Mouse (Mus musculus) hindbrain, postnatal 0 days (tissue): ENCODE results near the gene Cabin1. TPM values are rescaled to one million over a fixed set of nuclear protein-coding genes. Genes with fewer than 3 reads are reported as not detected.
"Not testable (repeated sequence)": the region's sequence is repeated elsewhere in the genome, so short reads cannot be mapped to it uniquely, and the experiment has no call there.

Source experiments
- ATAC-seq: fragments of 200-750 bp; cut with Nextera tagmentation; 2 replicates; pipeline ENCODE4 v1.8.0; 2017; ENCODE audit warnings: mild to moderate bottlenecking, moderate TSS enrichment, moderate library complexity
- DNase-seq: peaks from one replicate; pipeline ENCODE4 v3.0.0-alpha.2; 2015; ENCODE audit warnings: low spot score
- H3K27ac ChIP-seq: fragments of 300-500 bp; sonication (generic); 2 replicates; pipeline ENCODE4 v1.5.1; 2014; ENCODE audit warnings: mild to moderate bottlenecking
- H3K27me3 ChIP-seq: fragments of 300-500 bp; sonication (generic); 2 replicates; pipeline ENCODE4 v1.6.1; 2014; ENCODE audit warnings: low read length, mixed read lengths; ENCODE audit not compliant: insufficient read depth
- H3K36me3 ChIP-seq: fragments of 300-500 bp; sonication (generic); 2 replicates; pipeline ENCODE4 v1.6.1; 2014; ENCODE audit warnings: low read length, mixed read lengths; ENCODE audit not compliant: insufficient read depth
- H3K4me1 ChIP-seq: fragments of 300-500 bp; sonication (generic); 2 replicates; pipeline ENCODE4 v1.6.1; 2014; ENCODE audit warnings: antibody characterized with exemption, low read length, mixed read lengths; ENCODE audit not compliant: insufficient read depth
- H3K4me2 ChIP-seq: fragments of 300-500 bp; sonication (generic); 2 replicates; pipeline ENCODE4 v1.6.1; 2014; ENCODE audit warnings: low read depth, mild to moderate bottlenecking, low read length, moderate library complexity, mixed read lengths
- H3K4me3 ChIP-seq: fragments of 300-500 bp; sonication (generic); 2 replicates; pipeline ENCODE4 v1.5.1; 2014; ENCODE audit warnings: low read length
- H3K9ac ChIP-seq: fragments of 300-500 bp; sonication (generic); replicated peaks from 2 replicates; pipeline ENCODE4 v1.6.1; 2014; ENCODE audit warnings: mild to moderate bottlenecking, low read length, moderate library complexity, mixed read lengths
- H3K9me3 ChIP-seq: fragments of 300-500 bp; sonication (generic); 2 replicates; pipeline ENCODE4 v1.6.1; 2016; ENCODE audit warnings: low read length, mixed read lengths
- CTCF ChIP-seq: IDR thresholded peaks from 2 replicates; pipeline ENCODE4 v1.5.1; 2016; ENCODE audit warnings: antibody characterized with exemption, control low read depth, low read depth
- WGBS: fragments of 180-500 bp; shearing (Covaris S2); extraction: QIAGEN DNeasy Blood & Tissue Kit; methylation state at CpG from one replicate; pipeline ENCODE4 v1.1.7; 2014; 5-methylcytosine and 5-hydroxymethylcytosine counted together
- polyA plus RNA-seq: library from polyadenylated mRNA; unstranded; fragments of >200 nt; fragmentation: Nextera tagmentation; extraction: Ambion mirVana; gene quantifications from 2 replicates; pipeline ENCODE4 v1.2.1, GENCODE M21; 2015
- total RNA-seq: library from RNA; depleted of rRNA; stranded (reverse); fragments of >200 nt; gene quantifications from 2 replicates; pipeline ENCODE4 v1.2.3, GENCODE M21; 2014

Cabin1 gene
- total and polyA plus RNA-seq, 2 experiments from 2014 or later: 33.6 to 92.9 TPM

DNA sequence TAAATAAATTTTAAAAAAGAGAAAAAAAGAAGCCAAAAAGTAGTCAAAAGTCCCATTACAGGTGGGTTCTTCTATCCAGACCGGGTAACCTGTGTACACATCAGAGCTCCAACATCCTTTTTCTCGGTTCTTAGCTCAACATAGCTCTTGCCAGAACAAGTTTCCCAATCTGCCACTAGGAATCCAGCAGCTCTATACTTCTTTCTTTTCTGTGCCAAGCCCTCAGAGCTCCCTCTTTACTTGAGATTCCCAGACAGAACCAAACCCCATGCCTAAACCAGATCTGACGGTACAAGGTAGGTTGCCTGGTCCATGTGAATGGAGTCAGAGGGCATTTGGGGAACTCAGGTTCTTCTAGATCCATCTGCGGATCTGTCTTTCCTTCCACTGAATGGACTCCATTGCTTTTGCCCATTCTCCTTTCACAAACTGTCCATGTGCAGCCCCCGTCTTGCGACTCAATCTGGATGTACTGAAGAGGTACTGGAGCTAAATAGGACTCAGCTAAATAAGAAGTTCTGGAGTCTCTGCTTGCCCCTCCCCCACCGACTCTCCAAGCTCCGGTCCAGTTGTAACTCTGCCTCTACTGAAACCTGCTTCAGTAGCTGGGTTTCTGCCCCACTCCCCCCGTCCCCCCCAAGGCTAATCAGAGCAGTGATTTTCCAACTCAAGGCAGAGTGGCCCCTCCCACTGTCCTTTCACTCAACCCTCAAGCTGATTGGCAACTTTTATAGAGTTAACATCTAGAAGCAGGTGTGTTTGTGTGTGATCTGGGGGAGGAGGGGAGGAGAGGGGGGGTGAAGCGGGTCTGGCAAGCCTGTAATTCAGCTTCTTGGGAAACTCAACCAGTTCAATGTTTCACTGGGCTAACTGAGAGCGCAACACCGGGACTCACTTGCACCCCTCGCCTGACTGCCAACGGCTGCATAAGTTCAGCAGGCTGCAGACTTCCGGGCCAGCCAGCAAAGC, 15.3 kb upstream of the Cabin1 start:
- no peaks in the 10 kb centered on the region for H3K36me3 ChIP-seq
- H3K27me3 ChIP-seq: peaks cover 18% of the 10 kb centered on the region; the same call in 1 of the 2 replicates
- no peaks in the 10 kb centered on the region for H3K9me3 ChIP-seq
- peaks cover 8% of the 10 kb centered on the region; the same call in 1 of the 2 replicates for H3K4me1 ChIP-seq
- H3K27ac ChIP-seq: no peak overlapping the region
- no peak for DNase-seq
- no peak overlapping the region for H3K9ac ChIP-seq
- no peak overlapping the region for H3K4me3 ChIP-seq
- H3K4me2 ChIP-seq: no peak overlapping the region
- TF ChIP-seq CTCF: no peak
- ATAC-seq: no peak
- 41% methylated on average over 15 of the region's 15 CpGs for WGBS

GRCm38 (mm10) chr10:75777885-75778284, 13.7 kb upstream of the Cabin1 start:
- Histone ChIP-seq H3K4me1 (peaks cover 9% of the 10 kb centered on the region; the same call in 1 of the 2 replicates), H3K4me2 (no peak overlapping the region), H3K9me3 (no peaks in the 10 kb centered on the region), H3K36me3 (no peaks in the 10 kb centered on the region), H3K27me3 (peaks cover 18% of the 10 kb centered on the region; the same call in 1 of the 2 replicates), H3K9ac (no peak overlapping the region), H3K4me3 (no peak overlapping the region), H3K27ac (no peak overlapping the region)
- TF ChIP-seq CTCF: no peak
- ATAC-seq (no peak), DNase-seq (no peak)
- WGBS: 79% methylated on average over 2 of the region's 2 CpGs

DNA sequence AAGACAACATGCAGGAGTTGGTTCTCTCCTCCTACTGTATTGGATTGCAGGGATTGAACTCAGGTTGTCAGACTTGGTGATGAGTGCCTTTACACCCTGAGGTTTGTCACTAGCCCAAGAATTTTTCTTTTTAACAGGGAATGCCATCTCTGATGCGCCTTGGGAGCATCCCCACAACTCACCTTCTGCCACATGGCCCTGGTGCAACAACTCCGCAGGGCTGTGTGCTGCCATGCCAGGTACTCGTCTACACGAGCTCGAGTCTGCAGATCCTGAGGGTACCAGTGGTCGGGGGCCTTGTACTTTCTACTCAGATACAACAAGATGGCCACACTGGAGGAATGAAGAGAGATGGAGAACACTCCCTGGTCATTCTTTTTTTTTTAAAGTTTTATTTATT, 12.4 kb upstream of the Cabin1 start:
- Histone ChIP-seq H3K27me3 (peaks cover 12% of the 10 kb centered on the region; the same call in 1 of the 2 replicates), H3K4me1 (peaks cover 15% of the 10 kb centered on the region), H3K4me3 (no peak overlapping the region), H3K9ac (no peak overlapping the region), H3K4me2 (no peak overlapping the region), H3K9me3 (no peaks in the 10 kb centered on the region), H3K27ac (no peak overlapping the region), H3K36me3 (no peaks in the 10 kb centered on the region)
- DNase-seq: no peak
- WGBS: 89% methylated on average over 6 of the region's 6 CpGs
- no peak for TF ChIP-seq CTCF
- ATAC-seq: no peak

- ATAC-seq (no peak), DNase-seq (no peak)
- Histone ChIP-seq H3K9ac (no peak overlapping the region), H3K4me3 (no peak overlapping the region), H3K4me2 (no peak overlapping the region), H3K27me3 (peaks cover 2% of the 10 kb centered on the region; the same call in 1 of the 2 replicates), H3K27ac (no peak overlapping the region), H3K9me3 (no peaks in the 10 kb centered on the region), H3K4me1 (peaks cover 7% of the 10 kb centered on the region), H3K36me3 (no peaks in the 10 kb centered on the region)
- 95% methylated on average over 9 of the region's 9 CpGs for WGBS
- no peak for TF ChIP-seq CTCF
These were observed 10.4 kb upstream of the Cabin1 start for GRCm38 (mm10) chr10:75774587-75774986.

DNA sequence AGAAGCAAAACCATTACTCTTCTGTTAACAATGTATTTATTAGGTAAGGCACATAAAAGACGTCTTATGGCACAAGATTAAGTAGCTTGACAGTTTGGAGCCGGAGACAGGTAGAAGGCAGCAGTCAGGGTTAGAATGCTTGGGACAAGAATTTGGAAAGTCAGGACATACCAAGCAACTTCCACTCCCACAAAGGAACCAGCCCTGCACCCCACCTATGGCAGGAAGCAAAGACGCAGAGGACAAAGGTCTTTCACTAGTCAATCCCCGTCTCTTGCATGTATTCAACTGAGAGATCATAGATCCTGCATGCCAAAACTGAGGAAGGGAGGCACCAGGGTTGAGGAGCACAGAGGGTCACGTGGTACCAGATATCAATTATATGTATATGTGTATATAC, 10.0 kb upstream of the Cabin1 start:
- no peak overlapping the region for H3K9ac ChIP-seq
- H3K9me3 ChIP-seq: no peaks in the 10 kb centered on the region
- no peak for TF ChIP-seq CTCF
- no peaks in the 10 kb centered on the region; the same call in 1 of the 2 replicates for H3K27me3 ChIP-seq
- H3K4me3 ChIP-seq: no peak overlapping the region
- H3K4me1 ChIP-seq: peaks cover 7% of the 10 kb centered on the region
- DNase-seq (no peak), ATAC-seq (no peak)
- no peak overlapping the region for H3K4me2 ChIP-seq
- WGBS: 90% methylated on average over 5 of the region's 5 CpGs
- no peaks in the 10 kb centered on the region for H3K36me3 ChIP-seq
- no peak overlapping the region for H3K27ac ChIP-seq

- Histone ChIP-seq H3K4me1 (peaks cover 7% of the 10 kb centered on the region), H3K27ac (no peak within 1 kb of the TSS; the same call in 1 of the 2 replicates), H3K4me2 (peak within 1 kb of the TSS; percentile 100), H3K36me3 (no peaks in the 10 kb centered on the region), H3K4me3 (peak within 1 kb of the TSS; percentile 63), H3K27me3 (no peaks in the 10 kb centered on the region; the same call in 1 of the 2 replicates), H3K9me3 (no peaks in the 10 kb centered on the region), H3K9ac (peak within 1 kb of the TSS; percentile 64)
- peak; percentile 49 for TF ChIP-seq CTCF
- 2% methylated on average over 44 of the region's 47 CpGs for WGBS
- ATAC-seq (peak; percentile 99), DNase-seq (peak; percentile 94)
These were observed 8.9 kb upstream of the Cabin1 start, which contains the start of gene Ddt for GRCm38 (mm10) chr10:75772795-75773664. Gene Ddt (minus strand): TSS chr10:75773414.

- DNase-seq, H3K9me3 ChIP-seq, ATAC-seq, H3K4me3 ChIP-seq, H3K9ac ChIP-seq, H3K27me3 ChIP-seq, H3K27ac ChIP-seq, H3K4me1 ChIP-seq, H3K36me3 ChIP-seq, H3K4me2 ChIP-seq: not testable (repeated sequence)
- 28% methylated on average over 5 of the region's 5 CpGs for WGBS
These were observed 3.6 kb upstream of the Cabin1 start for GRCm38 (mm10) chr10:75767756-75768155.
